Mouse (Mus musculus): ENCODE measurements at regions not wholly inside any gene's neighbourhood (a gene's known extent, or its start where the extent isn't known, plus 50 kb on each side); places are given as distances from the start of the nearest gene placed in this dataset.

DNA sequence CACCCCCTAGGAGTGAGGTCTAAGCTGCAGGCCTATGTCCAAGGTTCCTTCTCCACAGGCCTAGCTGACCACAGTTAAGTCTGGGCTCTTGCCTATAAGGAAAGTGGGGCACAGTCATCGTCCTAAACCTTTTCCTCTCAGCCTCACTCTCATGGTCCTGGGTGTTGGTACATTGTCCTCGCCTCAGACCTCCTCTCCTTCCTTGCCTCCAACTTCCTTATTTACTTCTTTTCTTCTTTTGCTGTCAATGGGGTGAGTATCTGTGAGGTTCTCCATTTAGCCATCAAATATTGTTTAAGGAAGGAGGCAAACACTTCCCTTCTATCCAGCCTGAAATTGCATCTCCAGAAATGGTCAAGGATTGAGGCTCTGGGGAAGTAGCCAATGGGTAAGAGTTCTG lies 554.2 kb downstream of the Ccdc171 start:
- intact Hi-C loops (cut with DNase I) = no loop called here
- no peak for DNase-seq (ENCODE audit: low spot score in 2 of 2)

DNA sequence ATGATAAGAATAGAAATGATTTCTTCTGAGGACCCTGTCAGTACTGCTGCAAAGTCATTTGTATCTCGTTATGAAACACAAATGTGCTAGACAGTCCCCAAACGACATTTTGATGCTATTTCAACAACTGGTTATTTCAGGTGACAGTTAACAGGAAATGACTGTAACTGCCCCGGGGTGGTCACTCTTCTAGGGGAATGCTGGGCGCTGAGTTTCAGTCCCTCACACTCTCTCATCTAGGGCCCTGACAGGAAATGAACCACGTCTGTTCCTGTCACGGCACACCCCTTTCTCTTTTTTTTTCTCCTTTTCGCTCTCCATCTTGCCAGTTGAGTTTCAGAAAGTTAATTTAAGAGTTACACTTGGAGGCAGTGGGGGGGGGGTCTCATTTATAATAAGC lies 556.2 kb downstream of the Ccdc171 start:
- no peak for DNase-seq (ENCODE audit: low spot score in 2 of 2)
- intact Hi-C loops (cut with DNase I) = no loop called here

DNA sequence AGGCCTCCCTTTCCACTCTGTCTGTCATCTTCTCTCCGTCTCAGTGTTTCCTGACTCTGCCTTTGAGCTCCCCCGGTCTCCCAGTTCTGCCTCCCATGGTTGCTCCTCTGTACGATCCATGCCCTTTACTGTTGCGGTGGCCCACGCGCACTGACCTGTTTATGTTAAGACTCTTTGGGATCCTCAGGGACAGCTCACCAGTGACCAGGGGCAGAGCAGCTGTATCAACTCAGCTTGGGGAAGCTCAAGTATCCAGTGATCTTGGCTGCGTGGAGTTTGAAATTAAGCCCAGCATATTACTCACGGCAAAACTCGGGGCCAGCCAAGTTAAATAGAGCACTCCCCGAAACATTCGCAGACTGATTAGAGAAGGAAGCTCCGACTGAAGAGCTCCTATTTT lies 562.8 kb downstream of the Ccdc171 start:
- intact Hi-C loops (cut with DNase I) = no loop called here
- no peak for DNase-seq (ENCODE audit: low spot score in 2 of 2)

GRCm38 (mm10) chr4:84092509-84092908 lies 567.2 kb downstream of the Ccdc171 start:
- DNase-seq (ENCODE audit: low spot score in 2 of 2) = no peak
- intact Hi-C loops (cut with DNase I) = no loop called here

DNA sequence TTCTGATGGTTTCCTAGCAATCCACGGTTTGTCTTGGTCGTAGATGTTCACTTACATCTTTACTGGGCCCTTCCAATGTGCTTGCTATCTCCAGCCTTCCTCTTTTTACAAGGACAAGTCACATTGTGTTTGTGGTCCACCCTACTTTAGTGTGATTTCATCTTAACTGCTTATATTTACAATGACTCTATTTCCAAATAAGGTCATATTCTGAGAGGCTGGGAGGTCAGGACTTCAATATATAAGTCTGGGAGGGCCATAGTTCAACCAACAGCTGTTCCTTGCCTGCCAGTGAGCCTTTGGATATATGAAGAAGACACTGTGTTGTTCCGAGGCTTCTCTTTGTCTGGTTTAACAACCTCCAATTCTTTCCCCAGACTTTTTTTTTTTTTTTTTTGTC lies 569.9 kb downstream of the Ccdc171 start:
- DNase-seq (ENCODE audit: low spot score in 2 of 2) = no peak
- intact Hi-C loops (cut with DNase I) = no loop called here

DNA sequence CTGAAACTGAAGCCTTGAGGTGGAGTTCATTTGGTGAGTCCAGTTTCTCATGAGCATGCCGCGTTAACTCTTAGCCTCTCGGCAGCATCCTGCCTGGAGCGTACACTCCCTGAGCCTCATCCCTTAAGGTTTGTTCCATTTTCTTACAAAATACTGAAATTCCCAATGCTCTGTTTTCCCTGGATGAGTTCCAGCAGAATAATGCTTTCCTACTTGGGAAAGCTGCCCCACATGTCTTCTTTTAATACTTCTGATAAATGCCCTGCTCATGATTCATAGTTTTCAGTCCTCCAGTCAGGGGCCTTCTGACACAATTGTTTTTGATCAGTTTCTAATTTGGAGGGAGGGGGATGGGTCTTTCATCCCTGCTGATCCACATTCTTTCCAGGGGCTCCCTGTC lies 570.7 kb downstream of the Ccdc171 start:
- intact Hi-C loops (cut with DNase I) = no loop called here
- no peak for DNase-seq (ENCODE audit: low spot score in 2 of 2)

DNA sequence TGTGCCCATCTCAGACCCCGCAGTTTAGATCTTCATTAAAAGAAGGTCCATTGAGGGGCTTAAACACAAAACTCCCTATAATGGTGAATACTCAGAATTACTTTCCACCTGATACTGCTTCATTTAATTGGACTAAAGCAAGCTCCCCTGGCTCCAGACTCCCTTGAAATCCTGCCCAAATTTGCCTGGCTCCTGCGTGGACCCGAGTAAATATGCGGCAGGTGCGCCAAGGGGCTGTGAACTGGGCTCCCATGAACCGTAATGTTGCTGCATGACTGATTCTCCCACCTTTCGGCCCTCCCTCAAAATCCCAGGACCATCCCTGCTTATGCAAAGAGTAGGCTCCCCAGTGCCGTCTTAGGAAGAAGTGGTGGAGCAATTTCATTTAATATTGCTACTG lies 573.7 kb downstream of the Ccdc171 start:
- DNase-seq (ENCODE audit: low spot score in 2 of 2) = no peak
- intact Hi-C loops (cut with DNase I) = no loop called here

- intact Hi-C loops (cut with DNase I) = no loop called here
- no peak for DNase-seq (ENCODE audit: low spot score in 2 of 2)
These were observed 573.2 kb downstream of the Bnc2 start for GRCm38 (mm10) chr4:84101923-84102322.

GRCm38 (mm10) chr4:84102736-84103135 lies 572.3 kb downstream of the Bnc2 start:
- DNase-seq (ENCODE audit: low spot score in 2 of 2) = no peak
- intact Hi-C loops (cut with DNase I) = no loop called here

DNA sequence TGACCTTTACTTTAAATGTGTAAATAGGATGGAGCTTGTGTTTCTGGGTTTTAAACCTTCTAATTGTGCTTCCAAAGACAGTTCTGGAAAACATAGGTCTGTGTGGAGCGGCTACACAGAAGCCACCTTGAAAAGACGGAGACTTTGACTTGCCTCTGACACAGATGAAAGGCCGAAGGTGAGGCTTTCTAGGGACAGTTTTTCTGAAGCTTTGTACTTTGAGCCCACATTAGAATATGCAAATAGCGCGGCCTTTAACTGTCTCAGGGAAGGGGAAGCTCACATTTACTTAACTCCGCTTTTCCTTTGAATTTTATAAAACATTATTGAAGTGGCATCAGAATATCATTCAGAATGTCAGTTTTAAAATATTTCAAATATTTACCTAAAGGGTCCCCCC lies 566.5 kb downstream of the Bnc2 start:
- intact Hi-C loops (cut with DNase I) = no loop called here

GRCm38 (mm10) chr4:84109771-84110503 lies 565.1 kb downstream of the Bnc2 start:
- DNase-seq (ENCODE audit: low spot score in 2 of 2) = no peak

More for the DNA sequence above, 566.5 kb downstream of the Bnc2 start:
- no peak for DNase-seq (ENCODE audit: low spot score in 2 of 2)

DNA sequence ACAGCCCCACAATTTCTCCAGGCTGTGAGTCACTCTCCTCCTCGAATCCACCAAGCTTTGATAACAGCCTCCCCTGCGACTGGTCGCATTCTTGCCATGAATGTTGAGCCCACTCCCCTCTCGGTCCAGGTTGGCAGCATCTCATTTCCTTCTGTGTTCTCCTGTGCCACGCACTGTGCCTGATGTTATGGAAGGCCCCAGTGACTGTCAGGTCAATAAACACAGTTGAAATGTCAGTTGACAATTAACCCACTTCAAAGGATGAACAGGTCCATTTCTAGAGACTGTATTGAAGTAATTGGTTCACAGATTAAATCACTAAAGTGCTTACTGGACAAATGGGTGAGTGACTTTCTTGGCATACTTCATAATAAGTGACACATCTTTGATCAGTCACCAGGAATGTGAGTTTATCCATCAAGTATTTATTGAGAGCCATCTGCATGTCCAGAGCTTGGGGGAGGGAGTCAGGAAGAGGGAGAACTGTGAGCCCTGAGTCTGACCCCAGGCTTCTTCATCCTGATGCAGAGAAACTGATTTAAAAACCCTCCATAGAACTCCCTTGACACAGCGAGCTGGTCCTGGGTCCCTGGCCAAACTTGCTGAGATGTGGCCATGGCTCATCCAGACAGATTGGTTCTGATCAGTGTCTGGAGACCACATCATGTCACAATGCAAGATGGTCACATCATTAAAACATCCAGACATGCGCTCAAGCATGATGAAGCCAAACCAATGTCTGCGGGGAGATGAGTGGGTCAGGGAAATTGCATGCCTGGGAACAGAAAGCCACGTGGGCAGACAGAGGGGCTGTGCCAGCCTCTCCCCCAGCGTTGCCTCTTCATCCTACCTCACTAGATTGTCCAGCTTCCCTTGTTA lies 560.7 kb downstream of the Bnc2 start:
- DNase-seq (ENCODE audit: low spot score in 2 of 2) = no peak
- intact Hi-C loops (cut with DNase I) = no loop called here

More at GRCm38 (mm10) chr4:84109771-84110503, 565.1 kb downstream of the Bnc2 start:
- intact Hi-C loops (cut with DNase I) = no loop called here

DNA sequence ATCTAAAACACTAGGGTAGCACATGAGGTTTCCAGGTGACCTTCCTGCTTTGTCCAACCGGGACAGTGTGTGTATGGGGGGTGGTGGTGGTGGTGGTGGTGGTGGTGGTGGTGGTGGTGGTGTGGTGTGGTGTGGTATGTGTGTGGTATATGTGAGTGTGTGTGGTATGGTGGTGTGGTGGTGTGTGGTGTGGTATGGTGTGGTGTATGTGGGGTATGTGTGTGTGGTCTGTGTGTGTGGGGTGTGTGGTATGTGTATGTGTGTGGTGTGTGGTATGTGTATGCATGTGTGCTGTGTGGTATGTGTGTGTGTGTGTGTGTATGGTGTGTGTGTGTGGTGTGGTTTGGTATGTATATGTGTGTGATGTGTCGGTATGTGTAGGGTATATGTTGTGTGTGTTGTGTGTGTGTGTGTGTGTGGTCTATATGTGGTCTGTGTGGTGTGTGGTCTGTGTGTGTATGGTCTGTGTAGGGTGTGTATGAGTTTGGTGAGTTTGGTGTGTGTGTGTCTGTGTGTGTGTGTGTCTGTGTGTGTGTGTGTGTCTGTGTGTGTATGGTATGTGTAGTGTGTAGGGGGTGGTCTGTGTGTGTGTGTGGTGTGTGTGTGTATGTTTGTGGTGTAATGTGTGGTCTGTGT lies 556.7 kb downstream of the Bnc2 start:
- DNase-seq (ENCODE audit: low spot score in 2 of 2) = no peak
- intact Hi-C loops (cut with DNase I) = no loop called here

- intact Hi-C loops (cut with DNase I) = no loop called here
- no peak for DNase-seq (ENCODE audit: low spot score in 2 of 2)
These were observed 555.5 kb downstream of the Bnc2 start for GRCm38 (mm10) chr4:84119616-84120015.

DNA sequence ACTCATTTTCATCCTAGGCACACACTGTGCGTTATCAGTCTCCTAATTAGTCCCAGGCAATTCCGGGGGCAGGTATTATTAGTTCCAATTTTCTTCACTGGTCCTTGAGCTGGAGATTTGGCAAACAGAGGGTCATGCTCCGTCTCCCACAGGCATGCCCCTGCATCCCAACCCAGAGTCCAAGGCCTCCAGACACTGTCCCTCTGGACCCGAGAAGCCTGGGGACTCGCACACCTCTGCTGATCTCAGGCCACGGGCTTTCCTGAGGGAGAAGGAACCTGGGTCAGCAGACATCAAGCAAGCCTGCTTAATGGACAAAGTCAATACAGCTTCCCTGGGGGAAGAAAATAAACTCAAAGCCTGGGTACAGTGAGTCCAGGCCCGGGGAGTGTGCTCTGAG lies 554.7 kb downstream of the Bnc2 start:
- no peak for DNase-seq (ENCODE audit: low spot score in 2 of 2)

DNA sequence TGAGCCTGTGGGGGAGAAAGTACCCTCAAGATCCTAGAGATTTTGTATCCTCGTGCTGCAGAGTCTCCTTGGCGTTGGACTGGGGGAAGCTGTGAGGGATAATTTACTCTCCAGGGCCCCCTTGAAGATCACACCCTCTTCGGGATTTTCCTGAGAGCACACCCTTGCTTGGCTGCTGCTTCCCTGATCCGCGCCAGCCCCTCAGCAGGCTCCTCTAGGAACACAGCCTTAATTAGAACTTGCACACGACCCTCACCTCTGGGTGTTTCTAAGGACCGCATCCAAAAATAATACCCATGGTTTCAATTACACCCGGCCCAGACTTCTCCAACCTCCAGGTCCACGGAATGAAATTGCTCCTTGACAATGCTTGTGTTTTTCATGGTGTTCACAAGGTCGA lies 553.6 kb downstream of the Bnc2 start:
- no peak for DNase-seq (ENCODE audit: low spot score in 2 of 2)
- intact Hi-C loops (cut with DNase I) = no loop called here

More for the DNA sequence above, 554.7 kb downstream of the Bnc2 start:
- intact Hi-C loops (cut with DNase I) = no loop called here

DNA sequence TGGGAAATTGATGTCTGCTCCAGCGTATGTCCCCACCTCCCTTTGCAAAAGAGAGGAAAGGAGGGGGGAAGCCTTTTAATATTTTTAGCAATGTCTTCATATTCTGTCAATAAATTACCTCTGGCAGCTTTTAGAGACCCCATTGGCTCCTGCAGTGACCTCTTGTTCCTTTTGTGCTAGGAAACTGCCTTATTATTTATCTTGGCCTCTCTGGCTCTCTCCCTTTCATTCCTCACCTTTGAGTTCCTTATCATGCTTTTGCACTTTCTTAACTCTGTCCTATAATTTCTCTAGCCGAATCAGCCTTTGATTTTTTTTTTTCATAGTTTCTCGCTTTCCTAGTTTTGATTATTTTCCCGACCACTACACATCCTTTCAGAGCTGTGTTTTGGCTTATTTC lies 548.7 kb downstream of the Bnc2 start:
- intact Hi-C loops (cut with DNase I) = no loop called here
- no peak for DNase-seq (ENCODE audit: low spot score in 2 of 2)

DNA sequence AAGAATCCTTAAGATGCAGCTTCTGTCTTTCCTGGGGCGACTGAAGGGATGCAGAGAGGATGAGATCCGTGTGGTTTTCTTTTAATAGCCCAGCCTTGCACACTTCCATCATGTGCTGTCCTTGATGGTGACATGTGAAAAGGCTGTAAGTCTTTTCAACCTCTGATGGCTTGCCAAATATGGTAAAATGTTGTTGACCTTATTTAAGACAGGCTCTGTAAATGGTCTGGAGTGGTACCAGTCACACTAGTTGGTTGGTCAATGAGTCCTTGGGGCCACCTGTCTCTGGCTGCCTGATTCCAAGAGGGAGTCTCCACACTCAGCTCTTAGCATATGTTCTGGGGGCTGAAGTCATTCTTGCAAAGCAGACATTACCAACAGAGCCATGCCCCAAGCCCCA lies 547.7 kb downstream of the Bnc2 start:
- DNase-seq (ENCODE audit: low spot score in 2 of 2) = peak in 1 of 2 experiments; percentile 52
- intact Hi-C loops (cut with DNase I) = no loop called here

GRCm38 (mm10) chr4:84130840-84131547 lies 544.1 kb downstream of the Bnc2 start:
- DNase-seq (ENCODE audit: low spot score in 2 of 2) = no peak
- intact Hi-C loops (cut with DNase I) = no loop called here

- no peak for DNase-seq (ENCODE audit: low spot score in 2 of 2)
- intact Hi-C loops (cut with DNase I) = no loop called here
These were observed 539.3 kb downstream of the Bnc2 start for GRCm38 (mm10) chr4:84135740-84136139.
